Mouse (Mus musculus) E14TG2a.4 (cell line): Measurements from ENCODE around the gene Cdc45.

ENCODE experiments used
- CTCF ChIP-seq: conservative IDR thresholded peaks from 2 replicates; pipeline ENCODE4 v1.5.1; 2014; ENCODE audit warnings: low read length
- NANOG ChIP-seq: IDR thresholded peaks from 2 replicates; pipeline ENCODE4 v1.6.1; 2014; ENCODE audit warnings: borderline replicate concordance, low read length, mixed read lengths
- POU5F1 ChIP-seq: IDR thresholded peaks from 2 replicates; pipeline ENCODE4 v1.6.1; 2014; ENCODE audit warnings: low read length, borderline replicate concordance

- no peak for TF ChIP-seq CTCF
- no peak for TF ChIP-seq POU5F1
- TF ChIP-seq NANOG, result no peak
Observed at GRCm38 (mm10) chr16:18762960-18763359, 48.8 kb downstream of the Cdc45 start.
